Mouse (Mus musculus) leukemia stem cell, adult 10-12 weeks (primary cell): ENCODE data around the gene Msrb1. TPM values are rescaled to one million over a fixed set of nuclear protein-coding genes. Genes with fewer than 3 reads are reported as not detected.

ENCODE experiments used
- polyA plus RNA-seq: library from polyadenylated mRNA; stranded (reverse); fragments of >175 nt; gene quantifications from 2 replicates; pipeline ENCODE4 v1.2.3, GENCODE M21; 2012; ENCODE audit warnings: low replicate concordance

Msrb1 gene
- polyA plus RNA-seq, result 9.9 and 15.7 TPM in 2 replicates

DNA sequence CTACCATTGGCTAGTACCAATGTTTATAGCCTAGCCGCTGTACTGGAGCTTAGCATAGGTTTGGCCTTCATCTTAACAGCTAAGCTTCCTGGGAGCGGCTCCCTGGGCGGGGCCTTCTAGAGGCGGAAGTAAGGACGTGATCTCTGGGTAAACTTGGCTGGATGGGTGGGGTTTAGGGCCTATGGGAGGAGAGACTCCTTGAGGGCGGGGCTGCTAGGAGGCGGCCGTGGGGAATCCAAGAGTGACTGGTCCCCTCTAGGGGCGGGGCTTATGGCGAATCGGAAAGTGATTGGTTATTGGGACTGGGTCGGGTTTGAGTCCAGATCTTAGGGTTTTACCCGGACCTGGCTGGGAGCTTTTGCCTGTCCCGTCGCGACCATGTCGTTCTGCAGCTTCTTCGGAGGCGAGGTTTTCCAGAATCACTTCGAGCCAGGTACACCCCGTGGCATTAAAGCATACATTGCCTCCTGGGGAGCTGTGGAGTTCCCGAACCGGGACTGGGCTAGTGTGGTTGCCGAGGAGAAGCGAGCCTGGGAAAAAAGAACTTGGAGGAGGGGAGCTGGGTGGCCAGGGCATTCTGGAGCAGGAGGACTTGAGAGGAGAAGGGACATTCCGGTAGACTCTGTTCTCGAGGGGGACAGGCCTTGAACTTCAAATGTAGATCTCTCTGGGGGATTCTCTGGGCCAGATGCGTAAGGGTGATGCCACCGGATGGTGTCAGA is at the start of gene Msrb1:
TSS of gene Msrb1 (plus strand) at position 313 of the 722 bp plus-strand sequence.

DNA sequence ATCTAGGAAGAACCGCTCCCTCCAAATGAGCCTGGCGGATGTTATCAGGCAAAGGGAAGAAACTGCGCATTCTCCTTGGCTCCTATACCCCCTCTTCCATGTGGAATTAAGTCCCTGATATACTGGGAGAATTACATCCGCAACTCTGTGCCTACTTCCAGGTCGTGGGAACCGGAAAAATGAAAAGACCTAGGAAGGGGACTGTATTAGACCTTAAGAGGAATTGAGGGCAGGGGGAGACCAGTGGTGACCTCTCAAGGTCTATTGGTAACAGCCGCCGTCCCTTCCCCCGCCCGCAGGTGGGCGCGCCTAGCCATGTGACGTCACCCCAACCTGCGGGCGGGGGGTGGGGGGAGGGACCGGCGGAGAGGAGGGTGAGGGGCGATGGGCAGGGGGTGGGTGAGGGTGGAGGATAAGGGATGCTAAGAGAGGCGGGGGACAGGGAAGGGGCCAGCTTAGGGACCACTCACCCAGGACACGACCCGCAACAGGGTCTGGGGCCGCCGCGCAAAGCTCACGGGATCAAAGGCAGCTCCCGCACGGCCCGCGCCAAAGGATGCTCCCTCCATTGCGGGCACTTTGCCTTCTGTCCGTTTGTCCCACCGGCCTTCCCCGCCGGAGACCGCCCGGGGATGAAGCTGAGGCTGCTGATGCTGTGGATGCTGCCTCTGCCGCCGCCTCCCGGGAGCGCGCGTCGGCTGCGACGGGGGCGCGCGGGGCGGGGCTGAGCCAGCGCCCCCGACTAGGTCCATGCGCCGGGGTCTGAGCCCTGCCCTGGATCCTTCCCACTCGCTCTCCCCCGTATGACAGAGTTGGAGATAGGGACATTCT is 47.0 kb upstream of the Msrb1 start, which contains the start of gene Syngr3:
TSS of gene Syngr3 (minus strand) at position 705 of the 831 bp plus-strand sequence.

DNA sequence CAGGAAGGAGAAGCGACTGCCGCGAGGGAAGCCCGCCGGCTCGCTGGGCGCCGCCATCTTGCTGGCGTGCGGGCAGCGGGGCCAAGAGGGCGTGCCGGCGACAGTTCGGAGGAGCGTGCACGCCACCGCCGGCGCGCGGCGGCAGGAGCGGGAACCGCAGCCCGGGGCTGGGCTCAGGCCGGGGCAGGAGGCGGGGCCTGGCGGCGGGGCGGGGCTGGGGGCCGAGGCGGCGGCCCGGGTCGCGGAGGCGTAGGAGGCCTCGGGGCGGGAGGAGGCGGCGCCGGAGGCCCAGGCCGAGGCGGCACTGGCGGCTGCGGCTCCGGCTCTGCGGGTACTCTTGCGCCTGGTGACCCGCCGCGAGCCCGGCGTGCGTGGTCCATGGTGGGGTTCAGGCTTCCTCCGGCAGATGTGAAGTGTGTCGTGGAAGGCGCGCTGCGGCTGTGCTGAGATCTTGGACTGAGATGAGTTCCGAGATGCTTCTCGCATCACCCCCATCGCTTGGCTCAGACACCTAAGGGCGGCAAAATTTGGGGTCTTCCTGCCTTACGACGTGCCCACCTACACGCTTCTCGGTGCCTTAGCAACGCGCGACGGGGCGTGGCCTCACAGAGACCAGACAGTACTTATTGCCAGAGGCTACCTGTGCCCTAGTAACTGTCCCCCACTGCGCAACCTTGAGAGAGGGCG is 40.3 kb upstream of the Msrb1 start, which contains the start of the genes Gfer and Noxo1:
TSS of gene Gfer (minus strand) at position 146 of the 687 bp plus-strand sequence.
TSS of gene Noxo1 (plus strand) at position 224 of the 687 bp plus-strand sequence.

GRCm38 (mm10) chr17:24706982-24707800 is 29.3 kb upstream of the Msrb1 start, which contains the start of gene Tbl3:
Gene Tbl3, minus strand, starts transcription at chr17:24707660.

GRCm38 (mm10) chr17:24717943-24718342 is 18.5 kb upstream of the Msrb1 start, which contains the start of the genes Rnf151 and Rps2:
Gene Rnf151, minus strand, starts transcription at chr17:24718063.
Gene Rps2, plus strand, starts transcription at chr17:24718116.

GRCm38 (mm10) chr17:24724184-24724583 is 12.3 kb upstream of the Msrb1 start, which contains the start of gene Ndufb10:
Gene Ndufb10, minus strand, starts transcription at chr17:24724478.

GRCm38 (mm10) chr17:24727618-24728017 is 8.8 kb upstream of the Msrb1 start, which contains the start of gene Rpl3l:
Gene Rpl3l, plus strand, starts transcription at chr17:24727820.

DNA sequence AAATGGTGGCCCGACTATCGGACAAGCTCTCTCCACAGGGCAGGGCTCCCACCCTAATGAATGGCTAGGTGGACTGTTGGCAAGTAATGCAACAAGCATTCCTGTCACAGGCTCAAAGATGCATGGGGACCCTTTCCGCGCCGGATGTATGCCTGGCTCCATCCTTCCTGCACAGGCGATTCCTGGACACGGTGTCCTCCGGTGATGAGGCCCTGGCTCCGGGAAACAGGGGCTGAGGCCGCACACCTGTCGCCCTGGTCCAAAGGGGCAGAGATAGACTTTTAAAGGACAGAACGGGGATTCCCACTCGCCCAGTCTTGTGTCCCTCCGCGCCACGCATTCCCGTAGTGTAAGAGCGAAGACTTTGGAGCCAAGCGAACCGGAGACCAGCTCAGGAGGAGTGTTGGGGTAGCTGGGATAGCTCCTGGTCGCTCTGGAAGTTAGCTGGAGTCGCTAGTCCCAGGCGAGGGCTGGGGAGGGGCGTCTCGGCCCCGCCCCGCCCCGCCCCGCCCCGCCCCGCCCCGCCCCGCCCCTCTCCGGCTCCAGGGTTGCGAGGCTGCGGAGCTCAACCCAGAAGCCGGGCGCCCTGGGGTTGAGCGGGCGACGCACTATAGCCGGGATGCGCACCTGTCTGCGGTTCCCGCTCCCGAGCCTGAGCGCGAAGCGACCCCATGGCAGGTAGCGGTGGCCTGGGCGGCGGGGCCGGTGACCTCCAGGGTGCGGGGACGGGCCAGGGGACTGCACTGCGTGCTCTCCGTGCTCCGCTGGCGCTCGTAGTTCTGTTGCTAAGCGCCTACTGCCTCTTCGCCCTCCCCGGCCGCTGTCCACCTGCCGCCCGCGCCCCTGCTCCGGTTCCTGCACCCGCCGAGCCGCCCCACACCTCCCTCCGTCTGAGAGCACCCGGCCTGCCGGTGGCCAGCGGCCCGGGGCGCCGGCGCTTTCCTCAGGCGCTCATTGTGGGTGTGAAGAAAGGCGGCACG is 16.3 kb downstream of the Msrb1 start, which contains the start of gene Hs3st6:
TSS of gene Hs3st6 (plus strand) at position 574 of the 980 bp plus-strand sequence.

Other genes starting within 250 kb of the Msrb1 start
- 0.03 TPM in 1 of 2 replicates, not detected in the other for gene Caskin1, start 248.0 kb upstream of the Msrb1 start, polyA plus RNA-seq
- gene Traf7, start 208.7 kb upstream of the Msrb1 start, polyA plus RNA-seq, result 121 and 190 TPM in 2 replicates
- 0.14 and 1.1 TPM in 2 replicates for gene Rab26, start 202.4 kb upstream of the Msrb1 start, polyA plus RNA-seq
- gene Pkd1, start 186.8 kb upstream of the Msrb1 start, polyA plus RNA-seq, result 8.9 and 14.3 TPM in 2 replicates
- 37.0 and 60.0 TPM in 2 replicates for gene Tsc2, start 104.0 kb upstream of the Msrb1 start, polyA plus RNA-seq
- 4.3 and 4.4 TPM in 2 replicates for gene Nthl1, start 104.0 kb upstream of the Msrb1 start, polyA plus RNA-seq
- 2.0 and 5.8 TPM in 2 replicates for gene Slc9a3r2, start 86.3 kb upstream of the Msrb1 start, polyA plus RNA-seq
- 1.1 and 4.6 TPM in 2 replicates for gene Npw, start 78.2 kb upstream of the Msrb1 start, polyA plus RNA-seq
- gene Zfp598, start 67.0 kb upstream of the Msrb1 start, polyA plus RNA-seq, result 144 and 147 TPM in 2 replicates
- gene Syngr3, start 46.7 kb upstream of the Msrb1 start, polyA plus RNA-seq, result 0.56 and 0.62 TPM in 2 replicates
- gene Gfer, start 40.5 kb upstream of the Msrb1 start, polyA plus RNA-seq, result 134 TPM in 2 replicates
- gene Noxo1, start 40.4 kb upstream of the Msrb1 start, polyA plus RNA-seq, result 0.69 and 1.8 TPM in 2 replicates
- gene Tbl3, start 29.0 kb upstream of the Msrb1 start, polyA plus RNA-seq, result 20.7 and 32.9 TPM in 2 replicates
- 0.42 and 0.46 TPM in 2 replicates for gene Rnf151, start 18.6 kb upstream of the Msrb1 start, polyA plus RNA-seq
- 69.0 and 456 TPM in 2 replicates for gene Rps2, start 18.5 kb upstream of the Msrb1 start, polyA plus RNA-seq
- 350 and 503 TPM in 2 replicates for gene Ndufb10, start 12.2 kb upstream of the Msrb1 start, polyA plus RNA-seq
- not detected in 2 replicates for gene Rpl3l, start 8.8 kb upstream of the Msrb1 start, polyA plus RNA-seq
- not detected in 2 replicates for gene Hs3st6, start 16.3 kb downstream of the Msrb1 start, polyA plus RNA-seq
- gene Meiob, start 67.6 kb downstream of the Msrb1 start, polyA plus RNA-seq, result not detected in 2 replicates
- gene Hagh, start 103.5 kb downstream of the Msrb1 start, polyA plus RNA-seq, result 39.1 and 51.7 TPM in 2 replicates
- gene Fahd1, start 113.7 kb downstream of the Msrb1 start, polyA plus RNA-seq, result 6.2 and 6.5 TPM in 2 replicates
- gene Igfals, start 129.4 kb downstream of the Msrb1 start, polyA plus RNA-seq, result 0.14 TPM in 1 of 2 replicates, not detected in the other
- 10.5 and 114 TPM in 2 replicates for gene Nubp2, start 149.7 kb downstream of the Msrb1 start, polyA plus RNA-seq
- gene Spsb3, start 150.0 kb downstream of the Msrb1 start, polyA plus RNA-seq, result 21.6 and 45.5 TPM in 2 replicates
- 31.8 and 37.9 TPM in 2 replicates for gene Eme2, start 158.4 kb downstream of the Msrb1 start, polyA plus RNA-seq
- 81.1 and 115 TPM in 2 replicates for gene Mrps34, start 158.5 kb downstream of the Msrb1 start, polyA plus RNA-seq
- 16.0 and 19.6 TPM in 2 replicates for gene Nme3, start 159.9 kb downstream of the Msrb1 start, polyA plus RNA-seq
- 38.3 and 49.4 TPM in 2 replicates for gene Mapk8ip3, start 200.3 kb downstream of the Msrb1 start, polyA plus RNA-seq
- 9.1 and 11.1 TPM in 2 replicates for gene Jpt2, start 224.0 kb downstream of the Msrb1 start, polyA plus RNA-seq